Mouse (Mus musculus) kidney, postnatal 10 days (tissue): ENCODE results near the gene Gipc3.

Experiments used
- DNase-seq: peaks from one replicate; pipeline ENCODE4 v3.0.0; 2021; ENCODE audit warnings: mixed read lengths

Gene Gipc3

GRCm38 (mm10) chr10:81344421-81345161 is 1.5 kb upstream of the Gipc3 start:
- peak; percentile 56 for DNase-seq

GRCm38 (mm10) chr10:81341333-81341949 is 1.6 kb downstream of the Gipc3 start:
- peak; percentile 90 for DNase-seq

- DNase-seq, result no peak
These were observed 2.3 kb downstream of the Gipc3 start for GRCm38 (mm10) chr10:81340551-81341332.

- DNase-seq, result no peak
These were observed 6.5 kb downstream of the Gipc3 start for GRCm38 (mm10) chr10:81336558-81336957.

GRCm38 (mm10) chr10:81335393-81336340 is 7.4 kb downstream of the Gipc3 start:
- DNase-seq, result peak; percentile 65

GRCm38 (mm10) chr10:81334324-81334723 is 8.7 kb downstream of the Gipc3 start:
- DNase-seq, result no peak

GRCm38 (mm10) chr10:81332277-81332676 is 10.8 kb downstream of the Gipc3 start:
- no peak for DNase-seq

GRCm38 (mm10) chr10:81330007-81330406 is 13.1 kb downstream of the Gipc3 start:
- DNase-seq, result peak; percentile 59

- peak; percentile 78 for DNase-seq
These were observed 13.7 kb downstream of the Gipc3 start for GRCm38 (mm10) chr10:81329194-81329975.

- peak; percentile 80 for DNase-seq
These were observed 14.7 kb downstream of the Gipc3 start, which contains the start of gene Tbxa2r for GRCm38 (mm10) chr10:81328386-81328785. Tbxa2r (plus strand) TSS chr10:81328731.

GRCm38 (mm10) chr10:81327959-81328358 is 15.1 kb downstream of the Gipc3 start:
- DNase-seq, result peak; percentile 64

GRCm38 (mm10) chr10:81326858-81327257 is 16.2 kb downstream of the Gipc3 start:
- peak; percentile 76 for DNase-seq

GRCm38 (mm10) chr10:81325781-81326180 is 17.3 kb downstream of the Gipc3 start:
- no peak for DNase-seq

- DNase-seq, result no peak
These were observed 17.9 kb downstream of the Gipc3 start for GRCm38 (mm10) chr10:81325176-81325575.

GRCm38 (mm10) chr10:81323791-81324530 is 19.1 kb downstream of the Gipc3 start:
- no peak for DNase-seq

GRCm38 (mm10) chr10:81323141-81323775 is 19.8 kb downstream of the Gipc3 start:
- no peak for DNase-seq

GRCm38 (mm10) chr10:81322444-81322843 is 20.6 kb downstream of the Gipc3 start:
- DNase-seq, result no peak

- no peak for DNase-seq
These were observed 21.6 kb downstream of the Gipc3 start for GRCm38 (mm10) chr10:81321436-81321835.

- DNase-seq, result peak; percentile 100
These were observed 22.3 kb downstream of the Gipc3 start, which contains the start of gene Cactin for GRCm38 (mm10) chr10:81320550-81321347. Cactin (plus strand) TSS chr10:81321103.
